Mouse (Mus musculus): ENCODE measurements around the gene Cst10. TPM values are rescaled to one million over a fixed set of nuclear protein-coding genes. Genes with fewer than 3 reads are reported as not detected.

The Cst10 gene
- not detected in 2 replicates for polyA plus RNA-seq (2011; ENCODE audit: insufficient read depth, insufficient read length, low read depth, missing spikeins)

DNA sequence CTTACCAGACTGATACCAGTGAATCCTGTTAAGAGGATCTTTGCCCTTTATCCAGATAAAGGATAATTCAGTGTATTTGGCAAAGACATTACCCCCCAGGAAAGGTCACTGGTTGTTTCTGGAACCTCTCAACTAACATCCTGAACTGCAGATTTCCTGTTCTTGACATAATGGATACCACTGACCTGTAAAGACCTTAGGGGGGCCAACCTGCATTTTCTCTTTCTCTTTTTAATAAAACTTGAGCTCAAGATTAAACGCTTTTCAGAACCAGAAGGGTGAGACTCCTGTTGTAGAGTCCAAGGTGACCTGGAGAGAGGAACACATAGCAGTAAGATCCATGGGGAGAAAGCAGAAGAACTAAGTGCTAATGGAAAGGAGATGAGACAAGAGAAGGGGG is at the start of gene Cst10:
TSS of gene Cst10 (plus strand) at position 301 of the 400 bp plus-strand sequence.
- Histone ChIP-seq H3K27me3 (ENCODE audit: control insufficient read depth, insufficient read depth, low read length, poor library complexity, severe bottlenecking) (no peaks in the 10 kb centered on the region), H3K9me3 (replicated peaks; ENCODE audit: control insufficient read depth, insufficient read depth, low read length, poor library complexity, severe bottlenecking) (no peaks in the 10 kb centered on the region), H3K4me3 (ENCODE audit: low read depth, low read length) (no peak within 1 kb of the TSS), H3K36me3 (ENCODE audit: control insufficient read depth, insufficient read depth, low read length, poor library complexity, severe bottlenecking) (no peaks in the 10 kb centered on the region), H3K27ac (ENCODE audit: insufficient read depth, low read length) (no peak within 1 kb of the TSS), H3K4me1 (ENCODE audit: control insufficient read depth, insufficient read depth, low read length) (no peaks in the 10 kb centered on the region), H3K9ac (ENCODE audit: low read depth, poor library complexity, severe bottlenecking) (no peak within 1 kb of the TSS)
- TF ChIP-seq POLR2A (IDR thresholded peaks at IDR 0.05; ENCODE audit: insufficient read depth, low read length) (no peak), CTCF (IDR thresholded peaks at IDR 0.05; ENCODE audit: low read depth, low read length) (no peak), EP300 (IDR thresholded peaks at IDR 0.05; ENCODE audit: insufficient read depth, low read depth, low read length) (no peak)

DNA sequence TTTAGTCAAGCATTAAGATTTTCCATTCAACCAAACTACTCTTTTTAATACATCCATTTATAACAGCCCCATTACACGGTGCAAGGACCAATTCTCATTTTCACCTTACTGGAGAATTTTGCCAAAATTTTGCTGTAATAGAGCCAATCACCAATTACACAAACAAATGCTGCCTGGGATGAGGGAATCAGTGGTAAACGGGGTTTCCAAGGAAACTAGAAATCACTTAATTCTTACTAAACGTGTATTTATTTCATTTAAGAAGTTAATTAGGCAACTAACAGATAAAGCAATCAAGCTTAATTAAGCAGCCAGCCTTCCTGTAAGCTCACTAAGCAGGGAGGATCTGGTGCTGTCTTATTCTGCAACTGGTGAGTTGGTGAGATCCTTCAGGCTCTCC is 11.9 kb upstream of the Cst10 start:
- TF ChIP-seq POLR2A (IDR thresholded peaks at IDR 0.05; ENCODE audit: insufficient read depth, low read length) (no peak), EP300 (IDR thresholded peaks at IDR 0.05; ENCODE audit: insufficient read depth, low read depth, low read length) (no peak), CTCF (IDR thresholded peaks at IDR 0.05; ENCODE audit: low read depth, low read length) (no peak)
- Histone ChIP-seq H3K9me3 (replicated peaks; ENCODE audit: control insufficient read depth, insufficient read depth, low read length, poor library complexity, severe bottlenecking) (peaks cover 3% of the 10 kb centered on the region; the same call in 1 of the 2 replicates), H3K27me3 (ENCODE audit: control insufficient read depth, insufficient read depth, low read length, poor library complexity, severe bottlenecking) (no peaks in the 10 kb centered on the region), H3K4me3 (ENCODE audit: low read depth, low read length) (no peak overlapping the region), H3K9ac (ENCODE audit: low read depth, poor library complexity, severe bottlenecking) (no peak overlapping the region), H3K36me3 (ENCODE audit: control insufficient read depth, insufficient read depth, low read length, poor library complexity, severe bottlenecking) (no peaks in the 10 kb centered on the region), H3K27ac (ENCODE audit: insufficient read depth, low read length) (no peak overlapping the region), H3K4me1 (ENCODE audit: control insufficient read depth, insufficient read depth, low read length) (no peaks in the 10 kb centered on the region)

DNA sequence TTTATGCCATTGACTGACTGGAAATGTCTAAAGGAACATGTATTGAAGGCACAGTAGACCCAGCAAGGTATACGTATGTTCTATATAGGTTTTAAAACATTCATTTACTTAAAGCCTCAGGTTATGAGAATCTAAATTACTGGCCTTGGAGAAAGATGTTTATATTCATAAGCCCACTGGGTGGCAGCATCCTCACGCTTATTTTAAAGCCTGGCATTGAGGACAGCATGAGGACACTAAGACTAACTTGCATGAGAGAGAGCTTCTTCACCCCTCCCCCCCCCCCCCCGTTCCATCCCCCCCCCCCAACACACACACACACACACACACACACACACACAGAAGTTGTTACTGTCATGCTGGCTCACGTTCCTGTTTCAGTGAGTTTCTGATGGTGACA is 17.7 kb downstream of the Cst10 start:
- no peaks in the 10 kb centered on the region for H3K36me3 ChIP-seq (ENCODE audit: control insufficient read depth, insufficient read depth, low read length, poor library complexity, severe bottlenecking)
- H3K9me3 ChIP-seq (replicated peaks; ENCODE audit: control insufficient read depth, insufficient read depth, low read length, poor library complexity, severe bottlenecking) = no peaks in the 10 kb centered on the region
- H3K27me3 ChIP-seq (ENCODE audit: control insufficient read depth, insufficient read depth, low read length, poor library complexity, severe bottlenecking) = no peaks in the 10 kb centered on the region
- H3K4me1 ChIP-seq (ENCODE audit: control insufficient read depth, insufficient read depth, low read length) = no peaks in the 10 kb centered on the region
- H3K4me3 ChIP-seq (ENCODE audit: low read depth, low read length) = no peak overlapping the region
- no peak for TF ChIP-seq EP300 (IDR thresholded peaks at IDR 0.05; ENCODE audit: insufficient read depth, low read depth, low read length)
- TF ChIP-seq POLR2A (IDR thresholded peaks at IDR 0.05; ENCODE audit: insufficient read depth, low read length) = no peak
- no peak for TF ChIP-seq CTCF (IDR thresholded peaks at IDR 0.05; ENCODE audit: low read depth, low read length)
- no peak overlapping the region for H3K9ac ChIP-seq (ENCODE audit: low read depth, poor library complexity, severe bottlenecking)
- H3K27ac ChIP-seq (ENCODE audit: insufficient read depth, low read length) = no peak overlapping the region
